Mouse (Mus musculus): ENCODE data around the gene Mov10l1. TPM values are rescaled to one million over a fixed set of nuclear protein-coding genes. Genes with fewer than 3 reads are reported as not detected.

Gene Mov10l1
- polyA plus RNA-seq, 1 experiment from 2014 or later = 0.42 TPM

DNA sequence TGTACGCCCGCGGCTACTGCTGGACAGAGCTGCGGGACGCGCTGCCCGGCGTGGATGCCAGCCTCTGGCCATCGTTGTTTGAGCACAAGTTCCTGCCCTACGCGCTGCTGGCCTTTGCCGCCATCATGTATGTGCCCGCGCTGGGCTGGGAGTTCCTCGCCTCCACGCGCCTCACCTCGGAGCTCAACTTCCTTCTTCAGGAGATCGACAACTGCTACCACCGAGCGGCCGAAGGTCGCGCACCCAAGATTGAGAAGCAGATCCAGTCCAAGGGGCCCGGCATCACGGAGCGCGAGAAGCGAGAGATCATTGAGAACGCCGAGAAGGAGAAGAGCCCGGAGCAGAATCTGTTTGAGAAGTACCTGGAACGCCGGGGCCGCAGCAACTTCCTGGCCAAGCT, 84.9 kb downstream of the Mov10l1 start:
- no peak for ATAC-seq
- Histone ChIP-seq H3K36me3 (ENCODE audit: insufficient read depth, low read length) (no peaks in the 10 kb centered on the region), H3K4me1 (ENCODE audit: insufficient read depth, low read depth, low read length) (no peaks in the 10 kb centered on the region), H3K4me2 (replicated peaks; ENCODE audit: low read depth, low read length) (peak overlapping the region; percentile 47), H3K27ac (ENCODE audit: low read length) (no peak overlapping the region), H3K9ac (replicated peaks; ENCODE audit: low read depth) (no peak overlapping the region), H3K9me3 (ENCODE audit: low read length) (no peaks in the 10 kb centered on the region), H3K4me3 (ENCODE audit: low read depth, low read length) (no peak overlapping the region), H3K27me3 (replicated peaks; ENCODE audit: insufficient read depth, low read length) (peaks cover 6% of the 10 kb centered on the region; the same call in 1 of the 2 replicates)
- TF ChIP-seq CTCF (IDR thresholded peaks at IDR 0.05) (no peak), EP300 (IDR thresholded peaks at IDR 0.05) (no peak)
- DNase-seq (ENCODE audit: low spot score) = no peak
- WGBS = 19% methylated on average over 35 of the region's 35 CpGs

DNA sequence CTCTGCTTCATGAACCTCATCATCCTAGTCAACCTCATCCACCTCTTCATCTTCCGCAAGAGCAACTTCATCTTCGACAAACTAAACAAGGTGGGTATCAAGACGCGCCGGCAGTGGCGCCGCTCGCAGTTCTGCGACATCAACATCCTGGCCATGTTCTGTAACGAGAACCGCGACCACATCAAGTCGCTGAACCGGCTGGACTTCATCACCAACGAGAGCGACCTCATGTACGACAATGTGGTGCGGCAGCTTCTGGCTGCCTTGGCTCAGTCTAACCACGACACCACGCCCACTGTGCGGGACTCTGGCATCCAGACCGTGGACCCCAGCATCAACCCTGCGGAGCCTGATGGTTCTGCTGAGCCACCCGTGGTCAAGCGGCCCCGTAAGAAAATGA, 85.5 kb downstream of the Mov10l1 start:
- Histone ChIP-seq H3K4me2 (replicated peaks; ENCODE audit: low read depth, low read length) (no peak overlapping the region), H3K27ac (ENCODE audit: low read length) (no peak overlapping the region), H3K27me3 (replicated peaks; ENCODE audit: insufficient read depth, low read length) (peaks cover 4% of the 10 kb centered on the region; the same call in 1 of the 2 replicates), H3K36me3 (ENCODE audit: insufficient read depth, low read length) (no peaks in the 10 kb centered on the region), H3K9ac (replicated peaks; ENCODE audit: low read depth) (no peak overlapping the region), H3K4me1 (ENCODE audit: insufficient read depth, low read depth, low read length) (no peaks in the 10 kb centered on the region), H3K4me3 (ENCODE audit: low read depth, low read length) (no peak overlapping the region), H3K9me3 (ENCODE audit: low read length) (no peaks in the 10 kb centered on the region)
- TF ChIP-seq CTCF (IDR thresholded peaks at IDR 0.05) (no peak), EP300 (IDR thresholded peaks at IDR 0.05) (no peak)
- WGBS = 16% methylated on average over 26 of the region's 26 CpGs
- DNase-seq (ENCODE audit: low spot score) (no peak), ATAC-seq (no peak)

DNA sequence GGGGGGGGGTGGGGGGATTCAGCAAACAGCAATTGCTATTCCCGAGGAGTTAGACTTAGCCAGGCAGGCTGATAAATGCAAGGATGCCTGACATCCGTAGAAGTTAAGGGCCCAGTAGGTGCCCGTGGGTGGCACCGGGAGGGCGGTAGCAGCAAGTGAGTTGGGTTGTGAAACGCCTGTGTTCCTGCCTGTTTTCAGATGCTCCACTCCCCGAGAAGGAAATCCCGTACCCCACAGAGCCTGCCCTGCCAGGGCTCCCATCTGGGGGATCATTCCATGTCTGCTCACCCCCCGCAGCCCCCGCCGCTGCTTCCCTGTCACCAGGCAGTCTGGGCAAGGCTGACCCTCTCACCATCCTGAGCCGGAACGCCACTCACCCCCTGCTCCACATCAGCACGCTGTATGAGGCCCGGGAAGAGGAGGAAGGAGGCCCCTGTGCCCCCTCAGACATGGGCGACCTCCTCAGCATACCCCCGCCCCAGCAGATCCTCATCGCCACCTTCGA, 86.7 kb downstream of the Mov10l1 start:
- ATAC-seq = no peak

DNA sequence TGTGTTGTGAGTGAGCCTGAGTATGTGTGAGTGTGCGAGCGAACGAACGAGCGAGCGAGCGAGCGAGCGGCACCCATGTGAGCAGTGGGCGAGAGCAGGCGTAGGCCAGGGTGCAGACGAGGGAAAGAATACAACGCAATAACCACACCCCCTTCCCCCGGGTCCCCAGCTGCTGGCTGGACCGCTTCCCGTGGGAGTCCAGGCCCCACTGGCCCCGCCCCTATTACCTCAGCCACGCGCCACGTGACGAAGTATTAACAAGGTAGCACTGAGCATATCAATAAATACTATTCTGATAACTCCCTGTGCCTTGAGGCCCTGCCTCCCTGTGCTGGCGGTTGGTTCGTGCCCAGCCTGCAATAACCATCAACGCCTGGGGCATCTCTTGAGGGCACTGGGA, 87.9 kb downstream of the Mov10l1 start:
- H3K4me1 ChIP-seq (ENCODE audit: insufficient read depth, low read depth, low read length) = peaks cover 8% of the 10 kb centered on the region
- H3K27ac ChIP-seq (ENCODE audit: low read length) = no peak overlapping the region
- TF ChIP-seq EP300 (IDR thresholded peaks at IDR 0.05) (no peak), CTCF (IDR thresholded peaks at IDR 0.05) (no peak)
- ATAC-seq (no peak), DNase-seq (ENCODE audit: low spot score) (no peak)
- H3K9ac ChIP-seq (replicated peaks; ENCODE audit: low read depth) = no peak overlapping the region
- no peaks in the 10 kb centered on the region for H3K9me3 ChIP-seq (ENCODE audit: low read length)
- H3K27me3 ChIP-seq (replicated peaks; ENCODE audit: insufficient read depth, low read length) = peaks cover 4% of the 10 kb centered on the region; the same call in 1 of the 2 replicates
- H3K4me2 ChIP-seq (replicated peaks; ENCODE audit: low read depth, low read length) = no peak overlapping the region
- no peak overlapping the region for H3K4me3 ChIP-seq (ENCODE audit: low read depth, low read length)
- 64% methylated on average over 24 of the region's 24 CpGs for WGBS
- H3K36me3 ChIP-seq (ENCODE audit: insufficient read depth, low read length) = no peaks in the 10 kb centered on the region

More for the DNA sequence above, 86.7 kb downstream of the Mov10l1 start:
- no peak overlapping the region for H3K9ac ChIP-seq (replicated peaks; ENCODE audit: low read depth)
- no peak overlapping the region for H3K4me2 ChIP-seq (replicated peaks; ENCODE audit: low read depth, low read length)
- H3K27ac ChIP-seq (ENCODE audit: low read length) = no peak overlapping the region
- 77% methylated on average over 18 of the region's 19 CpGs for WGBS
- H3K4me3 ChIP-seq (ENCODE audit: low read depth, low read length) = no peak overlapping the region
- no peaks in the 10 kb centered on the region for H3K9me3 ChIP-seq (ENCODE audit: low read length)
- no peaks in the 10 kb centered on the region for H3K36me3 ChIP-seq (ENCODE audit: insufficient read depth, low read length)
- H3K27me3 ChIP-seq (replicated peaks; ENCODE audit: insufficient read depth, low read length) = peaks cover 4% of the 10 kb centered on the region; the same call in 1 of the 2 replicates
- TF ChIP-seq CTCF (IDR thresholded peaks at IDR 0.05) (no peak), EP300 (IDR thresholded peaks at IDR 0.05) (no peak)
- H3K4me1 ChIP-seq (ENCODE audit: insufficient read depth, low read depth, low read length) = no peaks in the 10 kb centered on the region
- DNase-seq (ENCODE audit: low spot score) = no peak

DNA sequence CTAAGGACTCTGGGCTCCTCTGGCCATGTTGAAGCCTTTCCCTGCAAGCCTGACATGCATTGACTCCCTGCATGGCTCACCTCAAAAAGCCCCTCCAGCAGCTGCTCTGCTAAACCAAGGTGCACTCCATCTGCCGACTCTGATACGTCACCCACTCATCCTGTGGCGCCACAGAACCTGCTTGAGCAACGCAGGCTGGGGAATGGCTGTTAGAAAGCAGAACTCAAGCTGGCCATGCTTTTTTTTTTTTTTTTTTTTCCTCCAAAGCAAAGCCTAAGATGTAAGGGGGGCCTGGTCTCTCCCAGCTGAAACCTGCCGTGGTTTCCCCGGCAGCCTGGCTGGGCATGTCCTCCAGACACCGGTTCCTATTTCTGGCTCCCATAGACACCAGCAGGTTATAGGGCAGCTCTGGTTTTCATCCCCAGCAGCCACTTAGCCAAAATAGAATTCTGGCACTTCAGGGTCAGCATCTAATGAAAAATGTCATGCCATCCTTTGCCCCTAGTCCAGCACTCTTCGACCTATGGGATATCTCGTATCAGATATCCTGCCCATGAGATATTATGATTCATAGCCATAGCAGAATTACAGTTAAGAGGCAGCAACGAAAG, 91.4 kb downstream of the Mov10l1 start:
- 64% methylated on average over 10 of the region's 10 CpGs for WGBS
- Histone ChIP-seq H3K9me3 (ENCODE audit: low read length) (no peaks in the 10 kb centered on the region), H3K4me2 (replicated peaks; ENCODE audit: low read depth, low read length) (no peak overlapping the region), H3K36me3 (ENCODE audit: insufficient read depth, low read length) (no peaks in the 10 kb centered on the region), H3K9ac (replicated peaks; ENCODE audit: low read depth) (no peak overlapping the region), H3K27ac (ENCODE audit: low read length) (no peak overlapping the region), H3K4me3 (ENCODE audit: low read depth, low read length) (no peak overlapping the region), H3K27me3 (replicated peaks; ENCODE audit: insufficient read depth, low read length) (no peaks in the 10 kb centered on the region), H3K4me1 (ENCODE audit: insufficient read depth, low read depth, low read length) (peaks cover 25% of the 10 kb centered on the region)
- ATAC-seq = no peak
- DNase-seq (ENCODE audit: low spot score) = no peak
- TF ChIP-seq EP300 (IDR thresholded peaks at IDR 0.05) (no peak), CTCF (IDR thresholded peaks at IDR 0.05) (no peak)

DNA sequence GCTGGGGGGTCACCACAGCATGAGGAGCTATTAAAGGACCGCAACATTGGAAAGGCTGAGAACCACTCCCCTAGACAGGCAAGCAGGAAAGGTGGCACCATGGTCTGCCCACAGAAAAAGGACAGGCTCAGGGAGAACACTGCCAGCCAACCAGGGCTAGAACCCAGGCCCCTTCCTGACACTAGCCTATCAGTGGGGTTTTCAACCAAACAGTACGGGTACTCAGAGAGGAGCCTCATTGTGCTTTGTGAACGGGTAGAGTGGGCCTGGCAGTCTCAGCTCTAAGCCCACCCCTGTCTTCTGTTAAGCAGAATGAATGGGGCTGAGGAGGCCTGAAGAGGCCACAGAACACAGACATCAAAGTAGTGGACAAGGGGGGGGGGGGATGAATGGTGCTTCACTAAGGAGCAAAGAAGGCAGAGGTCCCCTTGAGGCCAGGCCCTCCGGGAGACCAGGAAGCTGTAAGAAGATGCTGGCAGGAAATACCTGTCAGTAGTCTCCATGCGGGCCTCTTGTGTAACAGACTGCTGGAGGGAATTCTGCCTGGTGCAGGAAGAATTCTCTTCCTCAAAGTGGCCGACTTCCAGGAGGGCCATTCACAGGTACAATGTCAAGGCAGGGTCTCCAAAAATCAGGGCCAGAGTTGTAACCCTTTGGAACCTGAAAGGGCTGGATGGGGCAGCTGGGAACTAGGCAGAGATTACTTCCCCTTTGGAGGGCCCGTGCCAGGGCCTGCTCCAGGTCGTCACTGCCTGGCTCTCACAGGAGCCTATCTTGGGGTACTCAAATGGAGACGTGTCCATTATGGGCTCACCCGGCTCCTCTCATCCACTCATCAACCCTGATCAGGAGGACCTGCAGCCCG, 92.1 kb downstream of the Mov10l1 start, which contains the start of gene Trabd:
TSS of gene Trabd (plus strand) at position 512 of the 865 bp plus-strand sequence.
- no peak for ATAC-seq
- DNase-seq (ENCODE audit: low spot score) = peak; percentile 26
- H3K4me1 ChIP-seq (ENCODE audit: insufficient read depth, low read depth, low read length) = peaks cover 25% of the 10 kb centered on the region

More for the DNA sequence above, 92.1 kb downstream of the Mov10l1 start, which contains the start of gene Trabd:
- TF ChIP-seq EP300 (IDR thresholded peaks at IDR 0.05) (no peak), CTCF (IDR thresholded peaks at IDR 0.05) (no peak)
- Histone ChIP-seq H3K9ac (replicated peaks; ENCODE audit: low read depth) (peak within 1 kb of the TSS; percentile 80), H3K9me3 (ENCODE audit: low read length) (no peaks in the 10 kb centered on the region), H3K36me3 (ENCODE audit: insufficient read depth, low read length) (no peaks in the 10 kb centered on the region), H3K27me3 (replicated peaks; ENCODE audit: insufficient read depth, low read length) (no peaks in the 10 kb centered on the region), H3K4me2 (replicated peaks; ENCODE audit: low read depth, low read length) (peak within 1 kb of the TSS; percentile 74), H3K27ac (ENCODE audit: low read length) (peak within 1 kb of the TSS; percentile 91), H3K4me3 (ENCODE audit: low read depth, low read length) (peak within 1 kb of the TSS; percentile 88)
- WGBS = 13% methylated on average over 11 of the region's 11 CpGs
